Mouse (Mus musculus): ENCODE data around the gene Slc35e3.
A peak's percentile ranks its signal among the peaks of the same experiment; 100 is the strongest.
"Not testable (repeated sequence)": the region's sequence is repeated elsewhere in the genome, so short reads cannot be mapped to it uniquely, and the experiment has no call there.

The Slc35e3 gene

GRCm38 (mm10) chr10:117711408-117711807 is 34.8 kb downstream of the Slc35e3 start:
- peak; percentile 17 for DNase-seq

DNA sequence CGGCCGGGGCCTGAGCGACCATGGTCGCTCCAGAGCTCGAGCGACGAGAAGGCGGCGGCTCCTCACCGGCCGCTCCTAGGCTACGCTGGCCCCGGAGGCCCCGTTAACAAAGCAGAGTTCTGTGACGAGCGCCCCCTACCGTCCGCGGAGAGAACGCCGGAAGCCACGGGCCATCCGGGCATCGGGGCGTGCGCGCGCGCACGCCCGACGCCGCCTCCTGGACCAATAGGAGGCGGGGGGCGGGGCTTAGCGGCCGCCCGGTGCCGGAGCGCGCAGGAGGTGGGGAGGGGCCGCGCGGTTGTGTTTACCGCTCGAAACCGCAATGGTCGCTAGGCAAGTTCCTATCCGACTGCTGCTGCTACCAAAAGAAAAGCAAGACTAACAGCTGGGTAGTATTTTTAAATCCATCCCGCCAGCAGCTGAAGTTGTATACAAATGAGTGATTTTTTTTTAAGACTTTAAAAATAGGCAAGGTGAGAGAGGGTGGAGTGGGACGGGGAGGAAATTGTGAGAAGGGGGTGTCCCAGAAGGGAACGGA is 35.5 kb downstream of the Slc35e3 start, which contains the start of gene Mdm2:
TSS of gene Mdm2 (minus strand) at position 155 of the 538 bp plus-strand sequence.
- peak; percentile 98 for DNase-seq

DNA sequence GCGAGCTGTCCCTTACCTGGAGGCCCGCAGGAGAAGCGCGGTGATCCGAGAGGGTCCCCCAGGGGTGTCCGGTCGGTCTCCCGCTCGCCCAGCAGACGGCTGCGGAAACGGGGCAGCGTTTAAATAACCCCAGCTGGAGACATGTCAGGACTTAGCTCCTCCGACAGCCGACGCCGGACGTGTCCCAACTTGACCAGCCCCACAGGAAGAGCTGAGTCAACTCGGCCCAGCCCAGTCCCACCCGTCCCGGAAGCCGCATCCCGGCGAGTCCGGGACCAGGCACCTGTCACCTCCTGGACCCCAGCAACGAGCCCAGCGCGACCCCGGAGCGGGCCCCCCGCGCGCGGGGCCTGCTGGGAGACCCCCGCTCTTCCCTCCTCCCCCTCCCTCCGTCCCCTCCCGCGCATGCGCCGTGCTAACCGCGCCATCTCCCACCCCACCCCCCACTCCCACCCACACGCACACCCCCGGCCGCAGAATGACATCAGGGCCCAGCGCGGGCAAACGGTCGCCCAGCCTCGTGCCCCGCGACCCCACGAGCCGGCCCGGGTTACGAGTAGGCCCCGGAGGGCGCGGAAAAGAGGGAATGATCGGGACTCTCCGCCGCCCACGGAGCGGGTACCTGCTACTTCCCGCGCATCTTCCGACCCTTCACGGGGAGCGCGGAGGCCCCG is 36.1 kb downstream of the Slc35e3 start:
- peak; percentile 72 for DNase-seq

DNA sequence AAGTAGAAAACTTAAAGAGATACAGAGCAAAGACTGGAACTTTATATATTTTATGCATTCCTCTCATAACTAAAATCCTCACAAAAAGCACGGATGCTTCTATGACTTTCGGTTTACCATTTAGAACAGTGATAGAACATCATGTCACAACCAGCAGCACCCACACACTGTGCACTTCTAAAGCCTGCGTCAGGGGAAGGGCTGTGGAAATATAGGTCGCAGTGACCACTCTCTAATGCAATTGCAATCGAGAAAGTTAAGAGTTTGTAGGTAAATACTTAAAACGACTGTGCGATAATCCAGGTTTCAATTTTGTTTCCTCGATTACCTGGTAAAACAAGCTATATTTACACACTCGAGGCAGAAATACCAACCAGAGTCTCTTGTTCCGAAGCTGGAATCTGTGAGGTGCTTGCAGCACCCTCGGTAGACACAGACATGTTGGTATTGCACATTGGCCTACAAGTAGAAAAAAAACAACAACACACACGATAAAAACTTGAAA is 36.8 kb downstream of the Slc35e3 start:
- no peak for DNase-seq

GRCm38 (mm10) chr10:117708856-117709255 is 37.3 kb downstream of the Slc35e3 start:
- DNase-seq, result no peak

DNA sequence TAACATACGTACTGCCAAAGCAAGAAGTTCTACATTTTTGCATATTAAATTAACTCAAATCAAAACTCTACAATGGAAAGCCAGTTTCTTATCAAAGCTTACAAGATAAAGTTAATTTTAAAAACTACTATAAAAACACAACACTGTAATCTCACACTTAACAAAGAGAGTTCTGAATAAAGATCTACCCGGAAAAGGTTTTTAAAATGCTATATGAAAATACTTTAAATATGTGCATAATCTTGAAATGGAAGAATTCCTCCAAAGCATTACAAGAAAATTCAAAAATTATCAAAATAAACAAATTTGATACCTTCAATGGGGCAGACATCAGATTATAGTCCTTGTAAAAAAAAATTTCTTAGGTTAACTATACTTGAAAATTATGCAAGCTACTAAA is 37.8 kb downstream of the Slc35e3 start:
- DNase-seq, result no peak

- DNase-seq, result no peak
Observed at GRCm38 (mm10) chr10:117707114-117707838, 38.9 kb downstream of the Slc35e3 start.

DNA sequence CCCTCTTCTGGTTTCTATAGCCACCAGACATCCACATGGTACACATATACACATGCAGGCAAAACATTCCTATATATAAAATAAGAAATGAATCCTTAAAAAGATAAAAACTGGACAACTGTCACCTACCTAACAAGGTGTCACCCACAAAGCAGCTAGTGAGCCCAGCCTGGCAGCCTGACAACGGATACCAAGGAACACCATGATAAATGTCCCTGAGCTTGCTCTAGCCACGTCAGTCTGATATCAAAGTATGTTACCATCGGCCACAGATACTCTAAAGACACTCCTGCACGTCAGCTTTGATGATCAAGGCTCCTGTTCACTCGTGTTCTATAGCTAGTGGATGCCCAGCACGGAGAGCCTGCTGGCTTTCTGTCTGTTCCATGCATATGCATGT is 39.7 kb downstream of the Slc35e3 start:
- DNase-seq, result no peak

- no peak for DNase-seq
Observed at GRCm38 (mm10) chr10:117705806-117706205, 40.4 kb downstream of the Slc35e3 start.

DNA sequence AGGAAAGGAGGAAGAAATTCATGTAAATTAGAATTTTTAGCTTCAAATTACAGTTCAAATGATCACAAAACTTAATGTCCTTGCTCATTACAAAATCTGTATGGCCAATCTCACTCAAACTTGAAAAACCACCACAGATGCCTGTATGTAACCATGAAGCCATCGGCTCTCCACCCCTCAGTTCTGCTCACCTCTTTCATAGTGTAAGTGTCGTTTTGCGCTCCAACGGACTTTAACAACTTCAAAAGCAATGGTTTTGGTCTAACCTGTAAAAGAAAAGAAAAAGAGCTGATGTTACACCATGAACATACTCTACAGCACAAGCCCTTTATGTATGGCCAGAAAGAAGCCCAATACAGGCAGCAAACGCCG is 41.2 kb downstream of the Slc35e3 start:
- no peak for DNase-seq

GRCm38 (mm10) chr10:117704314-117704963 is 41.7 kb downstream of the Slc35e3 start:
- not testable (repeated sequence) for DNase-seq

DNA sequence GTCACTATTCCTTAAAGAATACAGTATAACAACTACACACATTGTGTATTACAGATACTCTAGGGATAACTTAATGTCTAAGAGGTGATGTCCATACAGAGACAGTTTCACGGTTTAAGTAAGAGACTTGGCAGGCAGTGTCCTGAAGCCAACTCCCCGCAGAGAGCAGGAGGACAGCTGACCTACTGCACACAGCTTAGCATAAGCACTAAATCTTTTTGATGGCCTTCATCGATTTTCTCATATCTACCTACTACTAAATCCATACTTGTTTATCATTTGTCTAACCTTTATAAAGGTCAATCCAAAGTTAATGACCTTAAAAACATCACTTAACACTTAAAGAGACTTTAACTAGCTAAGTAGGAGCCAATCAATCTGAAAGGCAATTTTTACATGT is 42.7 kb downstream of the Slc35e3 start:
- no peak for DNase-seq

GRCm38 (mm10) chr10:117702024-117702833 is 43.9 kb downstream of the Slc35e3 start:
- no peak for DNase-seq

DNA sequence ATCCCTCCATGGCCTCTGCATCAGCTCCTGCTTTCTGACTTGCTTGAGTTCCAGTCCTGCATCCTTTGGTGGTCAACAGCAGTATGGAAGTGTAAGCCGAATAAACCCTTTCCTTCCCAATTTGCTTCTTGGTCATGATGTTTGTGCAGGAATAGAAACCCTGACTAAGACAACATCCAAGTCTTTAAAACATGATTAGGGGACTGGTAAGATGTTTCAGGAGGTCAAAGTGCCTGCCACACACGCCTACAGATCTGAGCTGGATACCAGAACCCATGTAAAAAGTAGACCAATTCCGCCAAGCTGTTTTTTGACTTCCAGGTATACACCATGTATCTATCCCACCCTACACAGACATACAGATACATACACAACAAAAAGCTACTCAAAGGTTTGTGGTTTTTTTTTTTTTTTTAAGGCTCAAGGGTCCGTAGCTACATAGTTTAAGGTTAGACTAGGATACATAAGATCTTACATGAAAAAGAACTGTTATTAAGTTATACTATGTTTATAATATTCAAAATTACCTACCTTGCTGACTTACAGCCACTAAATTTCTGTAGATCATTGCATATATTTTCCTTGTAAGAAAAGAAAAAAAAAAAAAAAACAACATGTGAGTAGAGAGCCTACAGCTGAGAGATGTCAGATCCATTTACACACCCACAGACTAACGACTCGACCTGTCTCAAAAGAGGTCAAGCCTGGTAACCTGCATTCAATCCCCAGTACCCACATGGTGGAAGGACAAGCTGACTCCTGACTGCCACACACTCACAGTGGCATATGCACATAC is 44.9 kb downstream of the Slc35e3 start:
- DNase-seq, result no peak

DNA sequence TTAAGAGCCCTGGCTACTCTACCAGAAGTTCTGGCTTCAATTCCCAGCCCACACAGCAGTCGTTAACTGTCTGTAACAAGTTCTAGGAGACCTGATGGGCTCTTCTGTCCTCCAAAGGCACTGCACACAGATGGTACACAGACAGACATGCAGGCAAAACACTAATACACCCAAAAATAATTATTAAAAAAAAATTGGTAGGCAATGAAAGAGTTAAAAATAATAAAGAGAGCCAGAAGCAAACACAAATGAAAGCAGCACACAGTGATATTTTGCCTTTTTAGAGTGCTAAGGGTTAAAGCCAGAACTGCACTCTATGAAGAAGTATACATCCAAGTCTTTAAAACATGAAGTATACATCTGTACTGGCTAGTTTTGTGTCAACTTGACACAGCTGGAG is 45.7 kb downstream of the Slc35e3 start:
- no peak for DNase-seq

DNA sequence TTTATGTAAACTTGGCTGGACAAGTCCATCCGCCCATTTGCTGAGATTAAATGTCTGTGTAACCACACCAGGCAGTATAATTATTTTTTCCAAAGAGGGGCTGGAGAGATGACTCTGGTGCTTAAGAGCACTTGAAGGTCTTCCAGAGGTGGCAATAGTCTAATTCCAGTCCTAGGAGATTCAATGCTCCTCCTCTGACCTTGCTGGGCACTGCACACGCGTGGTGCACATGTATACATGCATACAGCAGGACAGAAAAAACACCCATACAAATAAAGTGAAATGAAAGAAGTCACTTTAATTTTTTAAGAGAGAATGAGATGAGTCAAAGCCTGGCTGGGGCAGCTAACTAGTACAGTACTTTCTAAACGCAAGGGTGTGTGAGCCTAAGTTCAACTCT is 46.3 kb downstream of the Slc35e3 start:
- DNase-seq, result no peak

DNA sequence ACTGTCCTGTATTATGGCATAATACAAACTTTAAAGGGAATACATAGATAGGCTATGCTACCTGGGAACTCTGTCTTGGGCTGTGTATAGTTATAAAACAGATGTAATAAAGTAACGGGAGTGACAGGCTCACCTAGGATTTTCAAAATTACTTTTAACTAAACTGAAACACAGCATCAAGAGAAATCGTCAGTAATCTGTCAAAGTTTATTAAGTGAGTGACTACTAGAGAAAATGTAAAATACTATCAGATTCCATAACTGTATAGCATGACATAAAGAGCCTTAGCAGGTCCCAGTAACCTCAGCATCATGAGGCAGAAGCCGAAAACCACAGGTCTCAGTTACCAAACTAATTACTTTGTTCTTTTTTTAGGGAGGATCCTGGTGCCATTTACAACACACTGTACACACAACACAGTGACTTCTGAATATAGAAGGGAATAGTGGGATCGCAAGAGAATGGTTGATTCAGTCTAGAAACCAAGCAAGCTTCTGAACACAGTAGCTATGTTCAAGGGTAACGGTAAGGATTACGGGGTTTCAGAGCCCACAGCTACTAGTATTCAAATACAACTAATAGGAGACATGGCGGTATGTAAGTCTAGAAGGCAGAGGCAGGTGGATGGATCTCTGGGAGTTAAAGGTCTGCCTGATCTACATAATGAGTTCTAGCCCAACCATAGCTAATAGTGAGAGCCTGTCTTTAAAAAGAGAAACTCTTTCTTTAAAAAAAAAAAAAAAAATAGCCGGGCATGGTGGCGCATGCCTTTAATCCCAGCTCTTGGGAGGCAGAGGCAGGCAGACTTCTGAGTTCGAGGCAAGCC is 47.6 kb downstream of the Slc35e3 start:
- DNase-seq, result no peak

DNA sequence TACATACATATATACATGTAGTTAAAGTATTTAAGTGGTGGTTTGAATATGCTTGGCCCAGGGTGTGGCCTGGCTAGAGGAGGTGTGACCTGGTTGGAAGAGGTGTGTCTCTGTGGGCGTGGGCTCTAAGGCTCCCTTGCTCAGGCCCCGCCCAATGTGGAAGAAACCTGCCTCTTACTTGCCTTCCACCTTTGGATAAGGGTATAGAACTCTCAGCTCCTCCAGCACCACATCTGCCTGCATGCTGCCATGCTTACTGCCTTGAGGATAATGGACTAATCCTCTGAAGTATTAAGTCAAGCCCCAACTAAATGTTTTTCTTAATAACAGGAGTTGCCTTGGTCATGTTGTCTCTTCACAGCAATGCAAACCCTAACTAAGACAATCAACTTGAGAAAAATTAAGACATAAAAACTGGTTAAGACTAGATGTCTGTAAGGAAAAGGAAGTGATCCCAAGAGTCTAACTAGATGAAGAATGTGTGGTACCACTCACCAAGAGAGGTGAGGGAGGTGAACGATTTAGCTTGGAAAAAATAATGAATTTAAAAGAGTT is 48.5 kb downstream of the Slc35e3 start:
- no peak for DNase-seq

DNA sequence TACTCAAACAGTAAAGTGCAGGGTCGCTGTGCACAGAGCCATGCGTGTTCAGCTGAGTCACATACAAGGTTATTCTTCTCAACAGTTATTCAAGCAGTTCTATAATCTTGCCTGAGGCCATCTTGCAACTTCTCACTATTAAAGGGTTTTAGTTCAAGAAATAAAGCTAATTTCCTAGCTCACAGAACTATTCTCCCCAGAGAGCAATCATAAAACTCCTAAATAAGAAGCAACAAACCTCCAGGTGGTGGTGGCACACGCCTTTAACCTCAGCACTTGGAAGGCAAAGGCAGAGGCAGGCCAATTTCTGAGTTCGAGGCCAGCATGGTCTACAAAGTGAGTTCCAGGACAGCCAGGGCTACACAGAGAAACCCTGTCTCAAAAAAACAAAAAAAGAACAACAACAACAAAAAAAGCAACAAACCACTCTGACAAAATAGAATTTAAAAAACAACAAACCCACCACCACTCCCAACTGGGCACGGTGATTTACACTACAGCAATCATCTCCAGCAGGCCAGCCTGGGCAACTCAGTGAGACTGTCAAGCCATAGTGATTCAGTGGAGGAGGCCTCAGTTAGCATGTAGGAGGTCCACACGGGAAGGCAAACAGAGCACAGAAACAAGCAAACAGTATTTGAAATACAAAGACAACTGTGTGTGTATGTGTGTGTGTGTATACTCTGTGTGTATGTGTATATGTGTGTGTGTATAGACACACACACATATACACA is 49.2 kb downstream of the Slc35e3 start:
- DNase-seq, result no peak

All from cerebellum, adult 8-10 months (tissue).